Mouse (Mus musculus): ENCODE measurements around the gene Susd2.

- TF ChIP-seq CTCF (conservative IDR thresholded peaks at IDR 0.05; ENCODE audit: low read length) (no peak), POU5F1 (IDR thresholded peaks at IDR 0.05; ENCODE audit: borderline replicate concordance, low read length) (no peak)
Measured at GRCm38 (mm10) chr10:75657772-75658171, 14.0 kb upstream of the Susd2 start.

Measured in E14TG2a.4 (cell line).